Mouse (Mus musculus): ENCODE data around the gene Prss48.

DNA sequence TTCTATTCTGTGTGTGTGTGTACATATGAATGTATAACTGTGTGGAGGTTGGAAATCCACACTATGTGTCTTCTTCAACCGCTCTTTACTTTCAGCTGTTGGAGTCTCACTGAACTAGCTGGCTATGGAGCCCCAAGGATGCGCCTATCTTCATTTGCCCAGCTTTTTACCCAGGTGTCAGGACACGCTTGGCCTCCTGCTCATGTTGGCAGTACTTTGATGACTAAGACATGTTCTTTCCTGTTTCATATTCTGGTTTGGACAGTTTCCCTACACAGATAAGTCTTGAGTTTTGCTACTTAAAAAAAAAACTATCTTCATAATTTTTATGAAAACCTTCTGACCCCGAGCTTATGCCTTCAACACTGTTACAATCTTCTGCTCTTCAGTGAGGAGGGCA, 36.8 kb downstream of the Prss48 start:
- TF ChIP-seq CTCF (IDR thresholded peaks at IDR 0.05) (no peak), POLR2A (IDR thresholded peaks at IDR 0.05; ENCODE audit: insufficient read depth, low read depth, low read length) (no peak), EP300 (IDR thresholded peaks at IDR 0.05; ENCODE audit: insufficient read depth, low read depth, low read length) (no peak)
